Mouse (Mus musculus) testis, adult 2 months (tissue): Measurements from ENCODE around the gene Arrdc1.

ENCODE experiments used
- CTCF ChIP-seq: fragments of 200-500 bp; IDR thresholded peaks from 2 replicates; pipeline ENCODE4 v1.5.1; 2012; ENCODE audit warnings: low read depth, mild to moderate bottlenecking, inconsistent platforms, low read length, moderate library complexity; ENCODE audit not compliant: control insufficient read depth, insufficient read depth, insufficient replicate concordance
- POLR2A ChIP-seq: fragments of 200-500 bp; IDR thresholded peaks from 2 replicates; pipeline ENCODE4 v1.6.1; 2012; ENCODE audit warnings: low read depth, mild to moderate bottlenecking, inconsistent platforms, low read length, moderate library complexity; ENCODE audit not compliant: control insufficient read depth

DNA sequence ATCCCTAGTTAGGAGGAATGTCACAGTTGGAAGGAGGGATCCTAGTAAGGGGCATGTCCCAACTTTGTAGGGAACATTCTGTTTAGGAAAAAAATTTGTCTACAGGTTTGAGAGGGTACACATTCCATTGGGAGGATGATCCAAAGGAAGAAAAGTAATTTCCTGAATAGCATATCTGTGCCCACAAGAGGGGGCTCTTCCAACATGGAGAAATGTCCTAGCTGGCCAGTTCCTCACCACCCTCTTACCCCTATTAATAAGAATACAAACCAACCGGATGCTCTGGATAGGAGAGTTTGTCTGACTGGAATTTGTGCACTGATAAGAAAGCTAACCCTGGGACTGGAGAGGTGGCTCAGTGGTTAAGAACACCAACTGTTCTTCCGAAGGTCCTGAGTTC is 11.5 kb downstream of the Arrdc1 start:
- TF ChIP-seq CTCF = no peak
- no peak for TF ChIP-seq POLR2A
